Mouse (Mus musculus) heart, adult 2 months (tissue): ENCODE measurements around the gene Rbm12b1. TPM values are rescaled to one million over a fixed set of nuclear protein-coding genes. Genes with fewer than 3 reads are reported as not detected.
"Not testable (repeated sequence)": the region's sequence is repeated elsewhere in the genome, so short reads cannot be mapped to it uniquely, and the experiment has no call there.

ENCODE experiments used
- DNase-seq, 2 experiments: peaks; one replicate each; pipeline ENCODE4 v3.0.0; 2021
- H3K27ac ChIP-seq: fragments of 200-600 bp; 2 replicates; pipeline ENCODE4 v1.8.1; 2022
- H3K27me3 ChIP-seq: fragments of 200-500 bp; 2 replicates; pipeline ENCODE4 v1.6.1; 2012; ENCODE audit warnings: mild to moderate bottlenecking, low read length, inconsistent platforms, mixed read lengths; ENCODE audit not compliant: control insufficient read depth, insufficient read depth
- H3K36me3 ChIP-seq: fragments of 200-500 bp; 2 replicates; pipeline ENCODE4 v1.6.1; 2012; ENCODE audit warnings: low read length, inconsistent platforms; ENCODE audit not compliant: control insufficient read depth, insufficient read depth
- H3K4me1 ChIP-seq: fragments of 200-500 bp; 2 replicates; pipeline ENCODE4 v1.6.1; 2011; ENCODE audit warnings: low read length; ENCODE audit not compliant: control insufficient read depth, insufficient read depth
- H3K4me3 ChIP-seq: fragments of 200-600 bp; 2 replicates; pipeline ENCODE4 v1.8.1; 2022
- H3K79me2 ChIP-seq: fragments of 200-500 bp; replicated peaks from 2 replicates; pipeline ENCODE4 v1.6.1; 2012; ENCODE audit warnings: mild to moderate bottlenecking, inconsistent platforms, low read length, moderate library complexity, mixed read lengths; ENCODE audit not compliant: control insufficient read depth, insufficient read depth
- H3K9ac ChIP-seq: fragments of 200-500 bp; 2 replicates; pipeline ENCODE4 v1.6.1; 2012; ENCODE audit warnings: low read depth, mild to moderate bottlenecking, control low read depth, inconsistent platforms, low read length, mixed read lengths
- CTCF ChIP-seq: fragments of 200-600 bp; IDR thresholded peaks from 2 replicates; pipeline ENCODE4 v1.8.1; 2022; ENCODE audit warnings: antibody characterized with exemption, mild to moderate bottlenecking, moderate library complexity
- EP300 ChIP-seq: fragments of 200-500 bp; IDR thresholded peaks from 2 replicates; pipeline ENCODE4 v1.6.1; 2011; ENCODE audit warnings: low read depth, low read length, control low read depth; ENCODE audit not compliant: insufficient read depth
- POLR2A ChIP-seq: fragments of 200-500 bp; IDR thresholded peaks from 2 replicates; pipeline ENCODE4 v1.6.1; 2011; ENCODE audit warnings: mild to moderate bottlenecking, low read depth, low read length, control low read depth; ENCODE audit not compliant: insufficient read depth
- WGBS: fragments of 180-500 bp; shearing (Covaris S2); methylation state at CpG from one replicate; pipeline ENCODE4 v1.1.7; 2018; 5-methylcytosine and 5-hydroxymethylcytosine counted together
- intact Hi-C: fragments of 180-260 bp; cut with DNase I; formaldehyde crosslinking; loops from one replicate; pipeline ENCODE4 v1.15.1; 2025
- long read RNA-seq: library from polyadenylated mRNA; stranded (forward); transcript quantifications from one replicate; pipeline ENCODE4 v2.0.0, GENCODE M21; 2021
- polyA plus RNA-seq: library from polyadenylated mRNA; depleted of rRNA; stranded (reverse); fragments of >200 nt; gene quantifications from 2 replicates; pipeline ENCODE4 v1.2.3, GENCODE M21; 2012; rRNA removed
- total RNA-seq, 2 experiments: library from RNA; stranded (reverse); gene quantifications; 2 replicates each; pipeline ENCODE4 v1.2.3; 2021

The Rbm12b1 gene
- total RNA-seq = 1 to 10 TPM; 5.5 to 8.1 TPM
- polyA plus RNA-seq = 1.8 and 4.7 TPM in 2 replicates
- long read RNA-seq, partial matches to known transcripts = 0 of 3 reads
- long read RNA-seq, other reads (novel, unspliced or antisense) = 1 of 3 reads

- H3K27me3 ChIP-seq, H3K4me1 ChIP-seq, H3K36me3 ChIP-seq, intact Hi-C loops, H3K79me2 ChIP-seq: not testable (repeated sequence)
- peak within 1 kb of the TSS; percentile 70 for H3K27ac ChIP-seq
- peak; percentile 85 to 87 for DNase-seq
- peak within 1 kb of the TSS; percentile 75 for H3K9ac ChIP-seq
- WGBS = 3% methylated on average over 20 of the region's 32 CpGs
- TF ChIP-seq POLR2A = peak; percentile 66
- peak within 1 kb of the TSS; percentile 60 for H3K4me3 ChIP-seq
Measured at GRCm38 (mm10) chr4:12140141-12140567, at the start of gene Rbm12b1. Gene Rbm12b1 (plus strand): TSS chr4:12140264.

- WGBS = 3% methylated on average over 24 of the region's 40 CpGs
- Histone ChIP-seq H3K9ac (peak overlapping the region; percentile 75), H3K4me3 (peak overlapping the region; percentile 36)
- H3K36me3 ChIP-seq, intact Hi-C loops, H3K27ac ChIP-seq, H3K79me2 ChIP-seq, H3K27me3 ChIP-seq, H3K4me1 ChIP-seq: not testable (repeated sequence)
- DNase-seq = peak; percentile 20 to 39
Measured at GRCm38 (mm10) chr4:12140592-12141062, 563 bp downstream of the Rbm12b1 start.

GRCm38 (mm10) chr4:12141516-12141915, 1.5 kb downstream of the Rbm12b1 start:
- DNase-seq = not testable (repeated sequence)
- WGBS = 83% methylated on average over 7 of the region's 7 CpGs

GRCm38 (mm10) chr4:12147660-12148059, 7.6 kb downstream of the Rbm12b1 start:
- no peak overlapping the region for H3K4me3 ChIP-seq
- H3K27me3 ChIP-seq = no peaks in the 10 kb centered on the region
- no peak overlapping the region for H3K27ac ChIP-seq
- no peak for TF ChIP-seq POLR2A
- no peak for TF ChIP-seq EP300
- no peak for TF ChIP-seq CTCF
- H3K9ac ChIP-seq = no peak overlapping the region
- no peak for DNase-seq
- H3K79me2 ChIP-seq = no peaks in the 10 kb centered on the region
- H3K36me3 ChIP-seq = no peaks in the 10 kb centered on the region; the same call in 1 of the 2 replicates
- intact Hi-C loops = loop anchor here (5.0 kb wide), 1 partner anchor 45 kb away; no protein-coding TSS in a partner anchor
- no peaks in the 10 kb centered on the region for H3K4me1 ChIP-seq

More at GRCm38 (mm10) chr4:12141516-12141915, 1.5 kb downstream of the Rbm12b1 start:
- intact Hi-C loops, H3K36me3 ChIP-seq, H3K27me3 ChIP-seq, H3K4me3 ChIP-seq, H3K79me2 ChIP-seq, H3K9ac ChIP-seq, H3K27ac ChIP-seq, H3K4me1 ChIP-seq: not testable (repeated sequence)

GRCm38 (mm10) chr4:12170986-12171317, 30.9 kb downstream of the Rbm12b1 start:
- no peak for DNase-seq
- H3K4me1 ChIP-seq = peaks cover 1% of the 10 kb centered on the region
- WGBS = 15% methylated on average over 9 of the region's 9 CpGs
- no peak for TF ChIP-seq POLR2A
- no peak for TF ChIP-seq EP300
- no peak for TF ChIP-seq CTCF
- no peaks in the 10 kb centered on the region; the same call in 1 of the 2 replicates for H3K79me2 ChIP-seq
- H3K27me3 ChIP-seq = no peaks in the 10 kb centered on the region
- peak overlapping the region; percentile 78 for H3K4me3 ChIP-seq
- intact Hi-C loops = no loop called here
- H3K36me3 ChIP-seq = peaks cover 7% of the 10 kb centered on the region
- H3K9ac ChIP-seq = peak overlapping the region; percentile 94
- H3K27ac ChIP-seq = peak overlapping the region; percentile 71

- H3K79me2 ChIP-seq = no peaks in the 10 kb centered on the region; the same call in 1 of the 2 replicates
- H3K27me3 ChIP-seq = no peaks in the 10 kb centered on the region
- intact Hi-C loops = no loop called here
- under 1% methylated on average over 74 of the region's 74 CpGs for WGBS
- peaks cover 7% of the 10 kb centered on the region for H3K36me3 ChIP-seq
- peak; percentile 82 to 83 for DNase-seq
- peaks cover 1% of the 10 kb centered on the region for H3K4me1 ChIP-seq
- TF ChIP-seq EP300 = no peak
- TF ChIP-seq CTCF = peak; percentile 32; the same call in 1 of the 2 replicates
- TF ChIP-seq POLR2A = no peak
- peak within 1 kb of the TSS; percentile 78 for H3K4me3 ChIP-seq
- H3K9ac ChIP-seq = peak within 1 kb of the TSS; percentile 94
- peak within 1 kb of the TSS; percentile 71 for H3K27ac ChIP-seq
Measured at GRCm38 (mm10) chr4:12171318-12172091, 31.4 kb downstream of the Rbm12b1 start, which contains the start of gene Fam92a. Gene Fam92a (minus strand): TSS chr4:12172015.
